Mouse (Mus musculus) ES-E14 (cell line): ENCODE measurements around the gene Trim13. TPM values are rescaled to one million over a fixed set of nuclear protein-coding genes. Genes with fewer than 3 reads are reported as not detected.
"Not testable (repeated sequence)": the region's sequence is repeated elsewhere in the genome, so short reads cannot be mapped to it uniquely, and the experiment has no call there.

Source experiments
- DNase-seq: peaks from one replicate; pipeline ENCODE4 v3.0.0-alpha.2; 2013; ENCODE audit warnings: low read depth, low spot score
- H3K27ac ChIP-seq: 2 replicates; pipeline ENCODE4 v1.5.1; 2012; ENCODE audit warnings: low read depth, mild to moderate bottlenecking, low read length, moderate library complexity, mixed read lengths; ENCODE audit not compliant: poor library complexity, insufficient read depth, severe bottlenecking
- H3K36me3 ChIP-seq: 2 replicates; pipeline ENCODE4 v1.6.1; 2012; ENCODE audit warnings: mild to moderate bottlenecking, low read length, moderate library complexity, mixed read lengths; ENCODE audit not compliant: control insufficient read depth, poor library complexity, insufficient read depth, severe bottlenecking
- H3K4me1 ChIP-seq, 2 experiments: fragments of 150-350 bp in 1 of 2; sonication (generic) in 1 of 2; 2 replicates each; pipeline ENCODE4 v1.6.1; 2012; ENCODE audit warnings: low read length in 2 of 2, mild to moderate bottlenecking in 1 of 2, mixed read lengths in 1 of 2; ENCODE audit not compliant: control insufficient read depth in 2 of 2, insufficient read depth in 2 of 2, poor library complexity in 1 of 2
- H3K4me3 ChIP-seq, 2 experiments: fragments of 150-350 bp in 1 of 2; sonication (generic) in 1 of 2; 2 replicates each; pipeline ENCODE4 v1.5.1; 2012; ENCODE audit warnings: low read length in 2 of 2, low read depth in 1 of 2, mild to moderate bottlenecking in 1 of 2, mixed read lengths in 1 of 2; ENCODE audit not compliant: insufficient read depth in 1 of 2, poor library complexity in 1 of 2, severe bottlenecking in 1 of 2
- H3K9ac ChIP-seq: 2 replicates; pipeline ENCODE4 v1.6.1; 2012; ENCODE audit warnings: low read depth, mild to moderate bottlenecking, low read length, mixed read lengths; ENCODE audit not compliant: poor library complexity, insufficient read depth, severe bottlenecking
- H3K9me3 ChIP-seq: fragments of 150-350 bp; sonication (generic); 2 replicates; pipeline ENCODE4 v1.6.1; 2012; ENCODE audit warnings: low read depth, mild to moderate bottlenecking, low read length; ENCODE audit not compliant: control insufficient read depth, insufficient read depth
- CHD2 ChIP-seq: IDR thresholded peaks from 2 replicates; pipeline ENCODE4 v1.6.1; 2014; ENCODE audit warnings: mild to moderate bottlenecking, low read depth, low read length, inconsistent platforms
- HCFC1 ChIP-seq: IDR thresholded peaks from 2 replicates; pipeline ENCODE4 v1.6.1; 2012; ENCODE audit warnings: low read length, inconsistent platforms, borderline replicate concordance; ENCODE audit not compliant: insufficient read depth
- MAFK ChIP-seq: IDR thresholded peaks from 2 replicates; pipeline ENCODE4 v1.6.1; 2014; ENCODE audit warnings: mild to moderate bottlenecking, low read depth, low read length, inconsistent platforms; ENCODE audit not compliant: insufficient read depth
- ZC3H11A ChIP-seq: IDR thresholded peaks from 2 replicates; pipeline ENCODE4 v1.6.1; 2012; ENCODE audit warnings: low read depth, mild to moderate bottlenecking, inconsistent platforms, low read length, borderline replicate concordance
- ZNF384 ChIP-seq: IDR thresholded peaks from 2 replicates; pipeline ENCODE4 v1.6.1; 2012; ENCODE audit warnings: low read depth, low read length, inconsistent platforms
- in situ Hi-C, 2 experiments: fragments of 600-800 bp; cut with MboI; formaldehyde crosslinking; loops; one replicate each; pipeline ENCODE4 v1.15.1; 2025; ENCODE audit warnings: low sequenced_read_pairs in 2 of 2, inconsistent platforms in 1 of 2; ENCODE audit not compliant: unreplicated experiment in 2 of 2
- total RNA-seq: library from RNA; depleted of rRNA; stranded (reverse); fragments of 300-350 nt; gene quantifications from 2 replicates; pipeline ENCODE4 v1.2.3, GENCODE M21; 2012

The Trim13 gene
- total RNA-seq, 1 experiment = 19.1 TPM

DNA sequence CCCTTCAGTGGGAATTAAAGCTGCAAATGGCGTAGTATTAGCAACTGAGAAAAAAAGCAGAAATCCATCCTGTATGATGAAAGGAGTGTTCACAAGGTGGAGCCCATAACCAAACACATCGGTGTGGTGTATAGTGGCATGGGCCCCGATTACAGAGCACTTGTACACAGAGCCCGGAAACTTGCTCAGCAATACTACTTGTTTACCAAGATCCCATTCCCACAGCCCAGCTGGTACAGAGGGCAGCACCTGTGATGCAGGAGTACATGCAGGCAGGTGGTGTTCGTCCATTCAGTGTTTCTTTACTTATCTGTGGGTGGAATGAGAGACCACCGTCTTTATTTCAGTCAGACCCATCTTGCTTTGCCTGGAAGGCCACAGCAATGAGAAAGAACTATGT lies 39.1 kb upstream of the Trim13 start:
- no peak overlapping the region for H3K27ac ChIP-seq
- in situ Hi-C loops = no loop called here
- no peak overlapping the region for H3K9ac ChIP-seq
- 0 out of 2 replicates have a peak, but pooled peaks cover 2% of the 10 kb centered on the region for H3K36me3 ChIP-seq
- DNase-seq = no peak
- no peak for TF ChIP-seq ZC3H11A
- no peak for TF ChIP-seq HCFC1
- no peak for TF ChIP-seq ZNF384
- TF ChIP-seq MAFK = no peak
- no peak for TF ChIP-seq CHD2
- H3K4me1 ChIP-seq = peaks cover 2 to 3% of the 10 kb centered on the region in 2 experiments; a peak in 1 of 4 replicates
- no peaks in the 10 kb centered on the region for H3K9me3 ChIP-seq
- H3K4me3 ChIP-seq = no peak overlapping the region

GRCm38 (mm10) chr14:61559856-61560255 lies 38.2 kb upstream of the Trim13 start:
- Histone ChIP-seq H3K27ac (no peak overlapping the region), H3K4me1 (peaks cover 2 to 3% of the 10 kb centered on the region in 2 experiments; a peak in 1 of 4 replicates), H3K9me3 (no peaks in the 10 kb centered on the region), H3K9ac (no peak overlapping the region), H3K36me3 (no peaks in the 10 kb centered on the region), H3K4me3 (no peak overlapping the region)
- DNase-seq = no peak
- in situ Hi-C loops = no loop called here
- 0 out of 2 replicates have a peak, but pooled peaks have one; percentile 19 for TF ChIP-seq ZNF384
- no peak for TF ChIP-seq MAFK
- no peak for TF ChIP-seq HCFC1
- TF ChIP-seq CHD2 = no peak
- no peak for TF ChIP-seq ZC3H11A

DNA sequence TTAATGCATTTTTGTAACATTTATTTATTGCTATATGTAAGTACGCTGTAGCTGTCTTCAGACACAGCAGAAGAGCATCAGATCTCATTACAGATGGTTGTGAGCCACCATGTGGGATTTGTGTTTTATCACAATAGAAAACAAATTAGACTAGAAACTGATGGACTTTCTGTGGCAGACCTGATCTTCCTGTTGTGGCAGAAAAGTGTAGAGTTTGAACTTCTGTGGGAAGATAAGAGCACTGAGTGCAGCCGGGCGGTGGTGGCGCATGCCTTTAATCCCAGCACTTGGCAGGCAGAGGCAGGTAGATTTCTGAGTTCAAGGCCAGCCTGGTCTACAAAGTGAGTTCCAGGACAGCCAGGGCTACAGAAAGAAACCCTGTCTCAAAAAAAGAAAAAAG lies 31.8 kb upstream of the Trim13 start:
- H3K4me1 ChIP-seq, H3K9ac ChIP-seq, in situ Hi-C loops, DNase-seq, H3K27ac ChIP-seq, H3K4me3 ChIP-seq, H3K9me3 ChIP-seq, H3K36me3 ChIP-seq: not testable (repeated sequence)

GRCm38 (mm10) chr14:61569344-61569743 lies 28.7 kb upstream of the Trim13 start:
- H3K9ac ChIP-seq = no peak overlapping the region
- H3K36me3 ChIP-seq = no peaks in the 10 kb centered on the region
- H3K27ac ChIP-seq = no peak overlapping the region
- no peak overlapping the region for H3K4me3 ChIP-seq
- no peak for TF ChIP-seq CHD2
- in situ Hi-C loops = no loop called here
- DNase-seq = no peak
- H3K4me1 ChIP-seq = no peaks in the 10 kb centered on the region
- no peaks in the 10 kb centered on the region for H3K9me3 ChIP-seq

DNA sequence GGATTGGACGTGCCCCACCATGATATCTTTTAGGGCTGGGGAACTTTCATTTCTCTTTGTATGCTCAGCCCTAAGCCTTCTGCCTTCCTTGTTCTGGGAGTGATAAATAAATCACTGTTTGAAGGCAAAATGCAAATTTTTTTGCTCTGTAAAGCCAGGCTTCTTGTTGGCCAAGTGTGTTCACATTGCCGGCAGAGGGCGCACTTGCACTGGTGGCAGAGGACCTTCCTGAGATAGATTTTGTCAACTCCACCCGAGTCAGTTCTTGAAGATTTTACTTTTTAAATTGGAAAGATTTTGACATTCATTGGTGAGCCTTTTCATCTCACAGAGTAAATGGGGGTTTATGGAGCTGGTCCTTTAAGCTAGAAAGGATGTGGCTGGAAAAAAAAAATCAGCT lies 26.7 kb upstream of the Trim13 start:
- Histone ChIP-seq H3K4me3 (no peak overlapping the region), H3K9me3 (no peaks in the 10 kb centered on the region), H3K9ac (no peak overlapping the region), H3K36me3 (no peaks in the 10 kb centered on the region), H3K27ac (no peak overlapping the region), H3K4me1 (no peaks in the 10 kb centered on the region)
- DNase-seq = peak; percentile 63
- in situ Hi-C loops = no loop called here
- peak; percentile 71 for TF ChIP-seq ZC3H11A
- TF ChIP-seq HCFC1 = no peak
